In the genomic region with DNA sequence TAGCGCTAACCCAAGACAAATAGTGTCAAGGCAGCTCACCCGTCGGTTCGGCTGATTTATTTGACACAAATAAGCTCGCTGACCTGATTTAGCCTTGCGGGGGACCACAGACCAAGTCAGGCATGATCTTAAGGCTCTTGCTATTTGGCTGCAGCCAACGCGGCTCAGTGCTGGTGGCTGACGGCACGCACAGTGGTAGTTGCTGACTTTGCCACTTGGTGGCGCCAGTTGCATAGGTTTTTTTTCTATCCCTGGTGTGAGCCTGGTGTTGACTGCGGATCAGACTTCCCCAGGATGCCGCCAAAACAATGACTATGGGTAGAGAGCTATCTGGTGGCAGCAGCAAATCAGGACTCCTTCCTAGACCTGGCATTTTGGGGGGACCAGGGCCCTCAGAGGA, we compare ENCODE assay signal across 8 mouse cellular contexts. TPM values are rescaled to one million over a fixed set of nuclear protein-coding genes. Genes with fewer than 3 reads are reported as not detected.
DNase-seq lines count a peak whose midpoint lies in the region; ATAC-seq and TF ChIP-seq lines count a peak whose summit lies in the region.

No protein-coding gene starts in this region.

- H3K4me1 ChIP-seq in embryonic fibroblast, embryonic 13.5 days (ENCODE audit: control insufficient read depth, insufficient read depth, low read length) = no peaks in the 10 kb centered on the region
- H3K4me1 ChIP-seq in heart, embryonic 11.5 days (ENCODE audit: control insufficient read depth, insufficient read depth, low read length) = peaks cover 7% of the 10 kb centered on the region
- peaks cover 28% of the 10 kb centered on the region for H3K4me1 ChIP-seq in kidney, embryonic 15.5 days
- peaks cover 3% of the 10 kb centered on the region; the same call in 1 of the 2 replicates for H3K4me1 ChIP-seq in stomach, embryonic 15.5 days

- peaks cover 43% of the 10 kb centered on the region for H3K27me3 ChIP-seq in heart, embryonic 11.5 days (ENCODE audit: control insufficient read depth, insufficient read depth, low read length)
- peaks cover 60% of the 10 kb centered on the region for H3K27me3 ChIP-seq in kidney, embryonic 15.5 days
- H3K27me3 ChIP-seq in stomach, embryonic 15.5 days (replicated peaks) = peaks cover 11% of the 10 kb centered on the region; the same call in 1 of the 2 replicates

- 0 out of 2 replicates have a peak, but pooled peaks have one; percentile 58 for ATAC-seq in heart, embryonic 11.5 days (replicated peaks; ENCODE audit: insufficient number of reproducible peaks, low FRiP score, low TSS enrichment)
- peak; percentile 68 for ATAC-seq in kidney, embryonic 15.5 days (replicated peaks; ENCODE audit: low FRiP score)
- peak; percentile 71; the same call in 1 of the 2 replicates for ATAC-seq in stomach, embryonic 15.5 days (ENCODE audit: insufficient read depth, low FRiP score, low read depth)

- peak; percentile 65 for DNase-seq in A20 (ENCODE audit: low read depth, low spot score)
- peak; percentile 61 to 62 for DNase-seq in adrenal gland, postnatal 4 days (ENCODE audit: low spot score in 2 of 2)
- DNase-seq in liver = peak; percentile 80
- DNase-seq in naive thymus-derived CD4-positive, alpha-beta T cell, adult 2 months (ENCODE audit: low read depth) = peak; percentile 86

- no peak overlapping the region for H3K9ac ChIP-seq in heart, embryonic 11.5 days (ENCODE audit: low read depth, low read length)
- H3K9ac ChIP-seq in kidney, embryonic 15.5 days = 0 out of 2 replicates have a peak overlapping the region, but pooled peaks have one; percentile 7
- no peak overlapping the region for H3K9ac ChIP-seq in stomach, embryonic 15.5 days

- TF ChIP-seq CTCF in embryonic fibroblast, embryonic 13.5 days (IDR thresholded peaks at IDR 0.05; ENCODE audit: borderline replicate concordance, insufficient read depth, low read length) = peak; percentile 86; the same call in 1 of the 2 replicates

- no peak overlapping the region for H3K27ac ChIP-seq in embryonic fibroblast, embryonic 13.5 days (ENCODE audit: insufficient read depth, low read length)
- H3K27ac ChIP-seq in heart, embryonic 11.5 days (ENCODE audit: low read depth, low read length) = no peak overlapping the region
- H3K27ac ChIP-seq in kidney, embryonic 15.5 days = no peak overlapping the region
- H3K27ac ChIP-seq in stomach, embryonic 15.5 days = no peak overlapping the region

- H3K4me3 ChIP-seq in embryonic fibroblast, embryonic 13.5 days (ENCODE audit: insufficient read depth, low read length) = no peak overlapping the region
- no peak overlapping the region for H3K4me3 ChIP-seq in heart, embryonic 11.5 days (ENCODE audit: low read depth, low read length)
- no peak overlapping the region for H3K4me3 ChIP-seq in kidney, embryonic 15.5 days (replicated peaks)
- H3K4me3 ChIP-seq in stomach, embryonic 15.5 days (replicated peaks) = no peak overlapping the region

- 2% methylated on average over 13 of the region's 13 CpGs for WGBS in heart, embryonic 11.5 days (ENCODE audit: insufficient replicate concordance)
- under 1% methylated on average over 13 of the region's 13 CpGs for WGBS in kidney, embryonic 15.5 days
- under 1% methylated on average over 13 of the region's 13 CpGs for WGBS in stomach, embryonic 15.5 days

- peak overlapping the region; percentile 39; the same call in 1 of the 2 replicates for H3K4me2 ChIP-seq in heart, embryonic 11.5 days
- H3K4me2 ChIP-seq in kidney, embryonic 15.5 days = peak overlapping the region; percentile 38
- H3K4me2 ChIP-seq in stomach, embryonic 15.5 days = peak overlapping the region; percentile 38; the same call in 1 of the 2 replicates

- H3K36me3 ChIP-seq in heart, embryonic 11.5 days (ENCODE audit: control insufficient read depth, insufficient read depth, low read length) = no peaks in the 10 kb centered on the region
- H3K36me3 ChIP-seq in kidney, embryonic 15.5 days = no peaks in the 10 kb centered on the region
- no peaks in the 10 kb centered on the region for H3K36me3 ChIP-seq in stomach, embryonic 15.5 days

- no peaks in the 10 kb centered on the region for H3K9me3 ChIP-seq in heart, embryonic 11.5 days (replicated peaks; ENCODE audit: control insufficient read depth, low read length)
- no peaks in the 10 kb centered on the region for H3K9me3 ChIP-seq in kidney, embryonic 15.5 days (replicated peaks)
- no peaks in the 10 kb centered on the region for H3K9me3 ChIP-seq in stomach, embryonic 15.5 days

- no peak for TF ChIP-seq POLR2A in embryonic fibroblast, embryonic 13.5 days (IDR thresholded peaks at IDR 0.05; ENCODE audit: low read depth, low read length)

RNA-seq across cellular contexts. Expression of a gene that starts 24.0 kb away (rescaled TPM):
- 1 to 10 TPM; 6.2 to 6.3 TPM for total RNA-seq in adrenal gland, postnatal 4 days (2021)
- 8.9 and 11.7 TPM in 2 replicates for polyA plus RNA-seq in embryonic fibroblast, embryonic 13.5 days (2011; ENCODE audit: insufficient read length, low read depth, missing spikeins)
- polyA plus RNA-seq in heart, embryonic 11.5 days (2014; fragmentation: Nextera tagmentation; extraction: Ambion mirVana) = 5.9 and 7.6 TPM in 2 replicates
- polyA plus RNA-seq in kidney, embryonic 15.5 days (2015; fragmentation: Nextera tagmentation; extraction: Ambion mirVana) = 9.0 and 9.2 TPM in 2 replicates
- polyA plus RNA-seq in stomach, embryonic 15.5 days (2015; fragmentation: Nextera tagmentation; extraction: Ambion mirVana) = 7.0 and 7.2 TPM in 2 replicates

RNA-seq across cellular contexts. Expression of a gene that starts 24.1 kb away (rescaled TPM):
- 1 to 10 TPM; 9.3 to 9.9 TPM for total RNA-seq in adrenal gland, postnatal 4 days (2021)
- polyA plus RNA-seq in embryonic fibroblast, embryonic 13.5 days (2011; ENCODE audit: insufficient read length, low read depth, missing spikeins) = 2.9 and 5.1 TPM in 2 replicates
- 2.2 and 2.4 TPM in 2 replicates for polyA plus RNA-seq in heart, embryonic 11.5 days (2014; fragmentation: Nextera tagmentation; extraction: Ambion mirVana)
- 3.1 and 3.5 TPM in 2 replicates for polyA plus RNA-seq in kidney, embryonic 15.5 days (2015; fragmentation: Nextera tagmentation; extraction: Ambion mirVana)
- 3.0 and 3.3 TPM in 2 replicates for polyA plus RNA-seq in stomach, embryonic 15.5 days (2015; fragmentation: Nextera tagmentation; extraction: Ambion mirVana)
